ENCODE assay signal across 8 mouse cellular contexts in the genomic region with DNA sequence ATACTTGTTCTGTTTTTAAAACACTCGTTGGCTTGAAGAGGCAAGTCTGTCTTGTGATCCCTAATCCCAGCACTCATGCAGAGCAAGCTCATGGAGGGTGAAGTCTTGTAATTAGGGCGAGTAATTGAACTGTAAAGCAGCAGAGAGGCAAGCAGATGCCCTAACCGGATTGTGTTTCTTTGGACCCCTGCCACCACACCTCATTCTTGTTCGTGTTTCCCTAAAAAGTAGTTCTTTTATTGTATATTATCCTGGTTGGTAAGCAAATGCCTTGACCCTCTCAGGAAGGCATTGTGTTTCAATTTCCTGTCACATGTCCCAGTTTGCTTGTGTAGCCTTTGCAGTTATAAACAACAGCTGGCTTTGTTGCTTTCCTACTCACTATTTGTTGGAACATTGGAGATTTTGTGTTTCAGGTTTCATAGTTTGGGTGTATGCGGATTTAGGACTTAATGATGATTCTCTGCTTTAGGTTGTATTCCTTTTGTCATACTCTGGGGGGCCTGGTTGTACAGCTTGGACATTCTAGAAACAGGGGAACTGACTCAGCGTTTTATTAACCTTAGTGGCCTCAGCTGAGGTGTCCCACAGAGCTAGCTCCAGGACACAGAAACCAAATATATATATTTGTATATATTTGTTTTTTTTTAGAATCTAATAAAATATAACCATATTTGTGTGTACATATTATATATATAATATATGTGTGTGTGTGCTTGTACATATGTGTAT. TPM values are rescaled to one million over a fixed set of nuclear protein-coding genes. Genes with fewer than 3 reads are reported as not detected.
DNase-seq lines count a peak whose midpoint lies in the region; ATAC-seq lines count a peak whose summit lies in the region.

No protein-coding gene starts in this region.

- H3K27me3 ChIP-seq in forebrain, embryonic 14.5 days (replicated peaks; ENCODE audit: control insufficient read depth, insufficient read depth, low read length) = no peaks in the 10 kb centered on the region
- no peaks in the 10 kb centered on the region for H3K27me3 ChIP-seq in forebrain, embryonic 16.5 days (replicated peaks; ENCODE audit: control insufficient read depth, insufficient read depth, low read length)
- no peaks in the 10 kb centered on the region for H3K27me3 ChIP-seq in midbrain, embryonic 13.5 days
- no peaks in the 10 kb centered on the region for H3K27me3 ChIP-seq in midbrain, embryonic 11.5 days (ENCODE audit: control insufficient read depth, insufficient read depth, low read length)
- H3K27me3 ChIP-seq in heart, embryonic 16.5 days (ENCODE audit: control insufficient read depth, insufficient read depth, low read length) = no peaks in the 10 kb centered on the region

- no peaks in the 10 kb centered on the region for H3K9me3 ChIP-seq in forebrain, embryonic 14.5 days (replicated peaks; ENCODE audit: control insufficient read depth, low read length)
- H3K9me3 ChIP-seq in forebrain, embryonic 16.5 days (ENCODE audit: control insufficient read depth, low read length) = no peaks in the 10 kb centered on the region
- H3K9me3 ChIP-seq in midbrain, embryonic 13.5 days = no peaks in the 10 kb centered on the region
- no peaks in the 10 kb centered on the region for H3K9me3 ChIP-seq in midbrain, embryonic 11.5 days (ENCODE audit: control insufficient read depth, low read length)
- H3K9me3 ChIP-seq in heart, embryonic 16.5 days (replicated peaks; ENCODE audit: control insufficient read depth, low read length) = no peaks in the 10 kb centered on the region

- peaks cover 8% of the 10 kb centered on the region for H3K36me3 ChIP-seq in forebrain, embryonic 14.5 days (ENCODE audit: control insufficient read depth, insufficient read depth, low read length)
- peaks cover 2% of the 10 kb centered on the region; the same call in 1 of the 2 replicates for H3K36me3 ChIP-seq in forebrain, embryonic 16.5 days (ENCODE audit: control insufficient read depth, insufficient read depth)
- H3K36me3 ChIP-seq in midbrain, embryonic 13.5 days = peaks cover 9% of the 10 kb centered on the region
- H3K36me3 ChIP-seq in midbrain, embryonic 11.5 days (ENCODE audit: control insufficient read depth, insufficient read depth, low read length) = no peaks in the 10 kb centered on the region; the same call in 1 of the 2 replicates
- H3K36me3 ChIP-seq in heart, embryonic 16.5 days (ENCODE audit: control insufficient read depth, insufficient read depth) = peaks cover 12% of the 10 kb centered on the region

- peaks cover 6% of the 10 kb centered on the region for H3K4me1 ChIP-seq in forebrain, embryonic 14.5 days (ENCODE audit: control insufficient read depth, insufficient read depth, low read length)
- peaks cover 10% of the 10 kb centered on the region for H3K4me1 ChIP-seq in forebrain, embryonic 16.5 days (replicated peaks; ENCODE audit: control insufficient read depth, insufficient read depth, low read length)
- H3K4me1 ChIP-seq in midbrain, embryonic 13.5 days (replicated peaks) = peaks cover 20% of the 10 kb centered on the region
- peaks cover 4% of the 10 kb centered on the region for H3K4me1 ChIP-seq in midbrain, embryonic 11.5 days (ENCODE audit: control insufficient read depth, insufficient read depth, low read length)
- peaks cover 13% of the 10 kb centered on the region for H3K4me1 ChIP-seq in heart, embryonic 16.5 days (ENCODE audit: control insufficient read depth, insufficient read depth, low read length)

- DNase-seq in forebrain, embryonic 14.5 days (ENCODE audit: low spot score) = no peak
- DNase-seq in midbrain, embryonic 11.5 days (ENCODE audit: low spot score, missing footprints) = no peak
- DNase-seq in retina, embryonic 14.5 days (ENCODE audit: low spot score) = peak; percentile 32
- no peak for DNase-seq in adrenal gland, postnatal 14 days
- DNase-seq in ovary, postnatal 14 days (ENCODE audit: low spot score) = no peak

- no peak overlapping the region for H3K27ac ChIP-seq in forebrain, embryonic 14.5 days (ENCODE audit: low read depth, low read length)
- H3K27ac ChIP-seq in forebrain, embryonic 16.5 days (ENCODE audit: low read length) = no peak overlapping the region
- peak overlapping the region; percentile 25; the same call in 1 of the 2 replicates for H3K27ac ChIP-seq in midbrain, embryonic 13.5 days
- H3K27ac ChIP-seq in midbrain, embryonic 11.5 days (ENCODE audit: low read depth, low read length) = no peak overlapping the region
- peak overlapping the region; percentile 64 for H3K27ac ChIP-seq in heart, embryonic 16.5 days (ENCODE audit: low read length)

- ATAC-seq in forebrain, embryonic 14.5 days = no peak
- no peak for ATAC-seq in forebrain, embryonic 16.5 days
- ATAC-seq in midbrain, embryonic 13.5 days = no peak
- ATAC-seq in midbrain, embryonic 11.5 days (ENCODE audit: low FRiP score) = no peak
- ATAC-seq in heart, embryonic 16.5 days (replicated peaks; ENCODE audit: extremely low read depth, insufficient read depth, low FRiP score) = no peak

- 40% methylated on average over 6 of the region's 6 CpGs for WGBS in forebrain, embryonic 14.5 days
- WGBS in forebrain, embryonic 16.5 days = 42% methylated on average over 6 of the region's 6 CpGs
- 65% methylated on average over 6 of the region's 6 CpGs for WGBS in midbrain, embryonic 13.5 days
- 68% methylated on average over 6 of the region's 6 CpGs for WGBS in midbrain, embryonic 11.5 days
- WGBS in heart, embryonic 16.5 days = 47% methylated on average over 6 of the region's 6 CpGs

- H3K4me2 ChIP-seq in forebrain, embryonic 14.5 days (ENCODE audit: low read length) = no peak overlapping the region
- no peak overlapping the region for H3K4me2 ChIP-seq in forebrain, embryonic 16.5 days (ENCODE audit: low read length)
- H3K4me2 ChIP-seq in midbrain, embryonic 13.5 days (replicated peaks) = no peak overlapping the region
- H3K4me2 ChIP-seq in midbrain, embryonic 11.5 days = no peak overlapping the region
- no peak overlapping the region for H3K4me2 ChIP-seq in heart, embryonic 16.5 days (ENCODE audit: low read depth, low read length)

- H3K9ac ChIP-seq in forebrain, embryonic 14.5 days (ENCODE audit: low read length) = peak overlapping the region; percentile 8; the same call in 1 of the 2 replicates
- no peak overlapping the region for H3K9ac ChIP-seq in forebrain, embryonic 16.5 days (replicated peaks; ENCODE audit: low read depth, low read length)
- H3K9ac ChIP-seq in midbrain, embryonic 13.5 days (replicated peaks) = no peak overlapping the region
- H3K9ac ChIP-seq in midbrain, embryonic 11.5 days (ENCODE audit: low read length) = no peak overlapping the region
- H3K9ac ChIP-seq in heart, embryonic 16.5 days (ENCODE audit: low read length) = 0 out of 2 replicates have a peak overlapping the region, but pooled peaks have one; percentile 9

- H3K4me3 ChIP-seq in forebrain, embryonic 14.5 days (ENCODE audit: low read depth, low read length) = no peak overlapping the region
- H3K4me3 ChIP-seq in forebrain, embryonic 16.5 days (replicated peaks; ENCODE audit: low read length) = no peak overlapping the region
- no peak overlapping the region for H3K4me3 ChIP-seq in midbrain, embryonic 13.5 days (replicated peaks)
- no peak overlapping the region for H3K4me3 ChIP-seq in midbrain, embryonic 11.5 days (ENCODE audit: low read depth, low read length)
- H3K4me3 ChIP-seq in heart, embryonic 16.5 days (ENCODE audit: low read length) = no peak overlapping the region

RNA-seq across cellular contexts. Expression of gene Ssu72, which starts 6.1 kb away (rescaled TPM):
- 153 and 179 TPM in 2 replicates for polyA plus RNA-seq in forebrain, embryonic 14.5 days (2014; fragmentation: Nextera tagmentation; extraction: Ambion mirVana)
- polyA plus RNA-seq in forebrain, embryonic 16.5 days (2015; fragmentation: Nextera tagmentation; extraction: Ambion mirVana) = 134 and 150 TPM in 2 replicates
- 155 and 159 TPM in 2 replicates for polyA plus RNA-seq in midbrain, embryonic 13.5 days (2015; fragmentation: Nextera tagmentation; extraction: Ambion mirVana)
- polyA plus RNA-seq in midbrain, embryonic 11.5 days (2014; fragmentation: Nextera tagmentation; extraction: Ambion mirVana) = 147 and 155 TPM in 2 replicates
- polyA plus RNA-seq in heart, embryonic 16.5 days (2015; fragmentation: Nextera tagmentation; extraction: Ambion mirVana) = 106 and 111 TPM in 2 replicates
- 94.3 and 97.0 TPM in 2 replicates for total RNA-seq in adrenal gland, postnatal 14 days (2021)

RNA-seq across cellular contexts. Expression of gene Fndc10, which starts 16.5 kb away (rescaled TPM):
- polyA plus RNA-seq in forebrain, embryonic 14.5 days (2014; fragmentation: Nextera tagmentation; extraction: Ambion mirVana) = 3.2 and 3.8 TPM in 2 replicates
- polyA plus RNA-seq in forebrain, embryonic 16.5 days (2015; fragmentation: Nextera tagmentation; extraction: Ambion mirVana) = 4.8 and 7.5 TPM in 2 replicates
- 5.0 and 6.4 TPM in 2 replicates for polyA plus RNA-seq in midbrain, embryonic 13.5 days (2015; fragmentation: Nextera tagmentation; extraction: Ambion mirVana)
- polyA plus RNA-seq in midbrain, embryonic 11.5 days (2014; fragmentation: Nextera tagmentation; extraction: Ambion mirVana) = 1.3 and 1.5 TPM in 2 replicates
- 1.1 and 1.4 TPM in 2 replicates for polyA plus RNA-seq in heart, embryonic 16.5 days (2015; fragmentation: Nextera tagmentation; extraction: Ambion mirVana)
- total RNA-seq in adrenal gland, postnatal 14 days (2021) = 34.8 and 45.9 TPM in 2 replicates

RNA-seq across cellular contexts. Expression of gene Tmem240, which starts 23.9 kb away (rescaled TPM):
- 3.4 and 3.5 TPM in 2 replicates for polyA plus RNA-seq in forebrain, embryonic 14.5 days (2014; fragmentation: Nextera tagmentation; extraction: Ambion mirVana)
- polyA plus RNA-seq in forebrain, embryonic 16.5 days (2015; fragmentation: Nextera tagmentation; extraction: Ambion mirVana) = 7.3 and 11.4 TPM in 2 replicates
- 8.6 and 10.1 TPM in 2 replicates for polyA plus RNA-seq in midbrain, embryonic 13.5 days (2015; fragmentation: Nextera tagmentation; extraction: Ambion mirVana)
- polyA plus RNA-seq in midbrain, embryonic 11.5 days (2014; fragmentation: Nextera tagmentation; extraction: Ambion mirVana) = 0.69 and 0.96 TPM in 2 replicates
- polyA plus RNA-seq in heart, embryonic 16.5 days (2015; fragmentation: Nextera tagmentation; extraction: Ambion mirVana) = 0.54 and 0.59 TPM in 2 replicates
- total RNA-seq in adrenal gland, postnatal 14 days (2021) = 0.79 and 1.2 TPM in 2 replicates

RNA-seq across cellular contexts. Expression of gene Mib2, which starts 41.7 kb away (rescaled TPM):
- polyA plus RNA-seq in forebrain, embryonic 14.5 days (2014; fragmentation: Nextera tagmentation; extraction: Ambion mirVana) = 25.2 and 34.5 TPM in 2 replicates
- 49.8 and 63.1 TPM in 2 replicates for polyA plus RNA-seq in forebrain, embryonic 16.5 days (2015; fragmentation: Nextera tagmentation; extraction: Ambion mirVana)
- 32.6 and 41.9 TPM in 2 replicates for polyA plus RNA-seq in midbrain, embryonic 13.5 days (2015; fragmentation: Nextera tagmentation; extraction: Ambion mirVana)
- 11.8 and 12.8 TPM in 2 replicates for polyA plus RNA-seq in midbrain, embryonic 11.5 days (2014; fragmentation: Nextera tagmentation; extraction: Ambion mirVana)
- 18.2 and 19.6 TPM in 2 replicates for polyA plus RNA-seq in heart, embryonic 16.5 days (2015; fragmentation: Nextera tagmentation; extraction: Ambion mirVana)
- total RNA-seq in adrenal gland, postnatal 14 days (2021) = 38.5 and 41.6 TPM in 2 replicates

RNA-seq across cellular contexts. Expression of gene Atad3a, which starts 50.2 kb away (rescaled TPM):
- 62.0 and 70.0 TPM in 2 replicates for polyA plus RNA-seq in forebrain, embryonic 14.5 days (2014; fragmentation: Nextera tagmentation; extraction: Ambion mirVana)
- 98.2 and 101 TPM in 2 replicates for polyA plus RNA-seq in forebrain, embryonic 16.5 days (2015; fragmentation: Nextera tagmentation; extraction: Ambion mirVana)
- polyA plus RNA-seq in midbrain, embryonic 13.5 days (2015; fragmentation: Nextera tagmentation; extraction: Ambion mirVana) = 82.1 and 84.8 TPM in 2 replicates
- polyA plus RNA-seq in midbrain, embryonic 11.5 days (2014; fragmentation: Nextera tagmentation; extraction: Ambion mirVana) = 84.5 and 84.6 TPM in 2 replicates
- 123 TPM in 2 replicates for polyA plus RNA-seq in heart, embryonic 16.5 days (2015; fragmentation: Nextera tagmentation; extraction: Ambion mirVana)
- 117 and 127 TPM in 2 replicates for total RNA-seq in adrenal gland, postnatal 14 days (2021)

Comparison
In these comparisons a context has a peak if more than half of its experiments do, and no peak if none do; other contexts are left out.
1. H3K27ac ChIP-seq: peak in midbrain, embryonic 13.5 days (single experiment) and heart, embryonic 16.5 days (single experiment); none in forebrain, embryonic 14.5 days (single experiment), forebrain, embryonic 16.5 days (single experiment) and midbrain, embryonic 11.5 days (single experiment).
2. H3K9ac ChIP-seq: peak in forebrain, embryonic 14.5 days (single experiment) and heart, embryonic 16.5 days (single experiment); none in forebrain, embryonic 16.5 days (single experiment), midbrain, embryonic 13.5 days (single experiment) and midbrain, embryonic 11.5 days (single experiment).